Mouse (Mus musculus): ENCODE results near the gene Ablim1. TPM values are rescaled to one million over a fixed set of nuclear protein-coding genes. Genes with fewer than 3 reads are reported as not detected.

Ablim1 gene
- total RNA-seq, 2 experiments from 2014 or later, result 66.9 to 79.0 TPM

DNA sequence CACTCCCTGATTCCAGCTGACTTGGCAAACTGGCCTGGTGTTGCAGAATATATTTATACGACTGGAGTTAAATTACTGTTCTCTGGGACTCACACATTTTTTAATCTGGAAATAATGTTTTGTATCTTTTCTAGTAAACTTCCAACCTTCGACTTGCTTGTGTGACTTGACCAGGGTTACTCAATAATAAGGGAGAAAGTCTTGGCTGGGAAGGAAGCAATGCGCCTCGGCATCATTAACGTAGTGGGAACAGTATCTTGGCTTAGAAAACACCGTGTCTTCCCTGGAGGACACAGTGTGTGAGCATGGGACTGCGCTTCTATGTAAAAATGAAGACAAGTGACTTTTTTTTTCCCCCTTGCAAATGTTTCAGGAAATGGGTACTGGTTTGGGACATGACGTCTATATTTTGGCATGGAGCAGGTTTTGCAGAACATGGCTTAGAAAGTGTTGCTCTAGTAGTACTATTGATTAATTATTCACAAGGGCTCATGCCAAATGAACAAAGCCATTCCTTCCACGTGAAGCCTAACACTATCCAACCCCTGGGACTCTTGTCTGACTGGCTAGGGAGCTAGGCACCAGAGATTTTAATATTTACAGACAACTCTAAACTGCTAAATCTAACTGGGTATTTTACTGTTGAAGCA is 266.9 kb downstream of the Ablim1 start:
- no peak for DNase-seq (ENCODE audit: extremely low spot score in 1 of 2, low spot score in 1 of 2)

DNA sequence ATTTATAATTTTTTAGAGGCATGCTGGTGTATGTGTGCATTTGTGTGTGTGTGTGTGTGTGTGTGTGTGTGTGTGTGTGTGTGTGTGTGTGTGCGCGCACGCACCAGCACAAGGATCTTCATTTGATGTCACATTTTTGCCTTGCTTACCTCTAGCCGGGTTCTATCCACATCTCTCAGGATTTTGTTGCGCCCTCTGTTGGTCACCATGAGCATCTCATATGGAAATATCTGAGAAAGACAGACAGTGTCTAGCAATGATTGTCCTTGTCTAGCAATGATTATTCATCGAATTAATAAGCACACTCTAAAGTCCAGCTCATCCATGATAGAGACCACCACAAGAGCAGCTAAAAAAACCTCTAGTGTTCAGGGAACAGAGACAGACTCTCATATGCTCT is 275.5 kb downstream of the Ablim1 start:
- DNase-seq (ENCODE audit: extremely low spot score in 1 of 2, low spot score in 1 of 2), result peak in 1 of 2 experiments; percentile 32

DNA sequence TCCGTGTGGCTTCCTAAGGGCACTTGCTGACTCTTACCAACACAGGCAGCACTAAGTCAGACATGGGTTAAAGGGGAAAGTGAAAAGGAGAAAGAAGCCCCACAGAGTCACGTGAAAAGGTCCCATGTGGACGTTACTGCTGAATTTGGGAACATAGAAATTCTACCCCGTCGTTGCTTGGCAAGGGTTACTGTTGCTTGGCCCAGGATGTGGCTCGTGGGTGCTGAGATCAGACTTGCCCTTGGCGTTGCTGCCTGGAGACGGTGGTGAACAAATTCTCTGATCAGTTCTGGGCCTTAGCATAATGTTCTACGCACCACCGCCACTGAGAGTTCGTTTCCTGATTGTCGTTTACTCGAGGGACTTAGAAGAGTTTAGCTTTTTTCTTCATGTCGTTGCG is 277.9 kb downstream of the Ablim1 start:
- no peak for DNase-seq (ENCODE audit: extremely low spot score in 1 of 2, low spot score in 1 of 2)

DNA sequence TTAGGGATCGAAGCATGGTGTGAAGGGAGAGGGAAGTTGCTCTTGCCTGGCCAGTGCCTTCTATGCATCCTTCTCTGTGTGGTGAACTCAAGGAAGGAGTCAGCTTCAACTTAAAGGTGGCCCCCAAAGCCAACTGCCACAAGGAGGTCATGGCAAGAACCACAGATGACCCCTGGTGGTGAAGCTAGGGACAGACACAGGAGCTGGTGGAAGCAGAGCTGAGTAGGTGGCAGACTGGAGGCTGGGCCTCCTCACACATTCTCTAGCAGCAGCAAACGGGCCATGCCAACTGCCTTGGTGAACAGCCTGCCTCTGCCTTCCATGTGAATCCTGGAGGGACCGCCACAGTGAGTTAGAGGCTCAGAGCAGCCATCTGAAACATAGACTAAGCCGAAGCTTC is 283.1 kb downstream of the Ablim1 start:
- peak; percentile 22 to 54 for DNase-seq (ENCODE audit: extremely low spot score in 1 of 2, low spot score in 1 of 2)

DNA sequence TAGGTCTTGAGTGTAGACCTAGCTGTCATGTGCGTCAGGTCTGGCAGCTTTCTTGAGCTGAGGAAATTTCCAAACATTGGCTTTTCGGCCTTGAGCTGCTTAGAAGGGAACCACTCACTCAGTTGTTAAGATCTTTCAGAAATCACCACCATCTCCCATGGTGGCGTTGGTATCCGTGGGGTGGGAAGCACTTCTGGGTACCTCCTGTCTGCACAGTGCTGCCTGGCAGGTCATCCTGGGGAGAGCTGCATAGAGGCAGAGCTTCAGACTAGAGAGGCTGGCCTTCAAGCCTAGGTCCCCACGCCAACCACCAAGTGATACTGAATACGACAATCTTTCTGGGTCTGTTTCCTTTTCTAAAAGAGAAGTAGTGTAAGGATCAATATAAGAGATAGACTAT is 285.3 kb downstream of the Ablim1 start:
- DNase-seq (ENCODE audit: extremely low spot score in 1 of 2, low spot score in 1 of 2), result no peak

DNA sequence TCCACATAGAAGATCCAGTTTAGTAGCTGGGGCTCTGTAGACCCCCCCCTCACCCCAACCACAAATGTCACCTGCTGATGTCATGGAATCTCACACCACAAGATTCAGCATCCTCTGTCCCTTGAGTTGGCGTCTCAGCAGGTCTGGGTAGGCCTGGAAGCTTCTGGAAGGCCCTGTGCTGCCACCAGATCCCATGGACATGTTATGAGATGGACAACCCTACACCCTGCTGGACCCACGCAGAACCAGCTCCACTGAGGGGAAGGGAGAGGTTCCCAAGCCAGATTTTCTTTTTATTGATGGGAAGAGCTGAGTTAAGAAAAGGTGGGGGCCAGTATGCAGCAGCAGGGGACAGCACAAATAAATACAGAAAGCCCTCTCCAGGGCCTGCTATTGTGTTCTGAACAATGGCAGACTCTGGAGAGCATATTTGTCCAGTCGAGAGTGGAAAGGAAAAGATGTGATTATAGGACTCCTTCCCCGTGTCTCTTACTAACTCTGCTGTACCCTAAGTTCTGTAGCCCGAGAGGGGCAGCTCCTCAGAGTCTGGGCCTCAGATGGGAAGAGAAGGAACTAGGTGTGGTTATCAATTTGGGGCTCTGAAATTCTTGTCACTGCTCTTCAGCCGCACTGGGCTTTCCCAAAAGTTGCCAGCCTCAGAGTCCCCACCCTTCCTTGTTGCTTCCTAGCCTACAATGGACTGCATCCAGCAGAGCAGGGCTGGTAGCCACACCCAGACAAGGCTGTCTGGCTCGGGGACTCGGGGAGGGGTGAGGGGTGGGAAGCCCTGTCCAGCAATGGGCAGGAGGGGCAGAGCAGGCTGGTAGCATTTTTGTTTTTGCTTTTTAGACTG is 286.2 kb downstream of the Ablim1 start:
- no peak for DNase-seq (ENCODE audit: extremely low spot score in 1 of 2, low spot score in 1 of 2)

DNA sequence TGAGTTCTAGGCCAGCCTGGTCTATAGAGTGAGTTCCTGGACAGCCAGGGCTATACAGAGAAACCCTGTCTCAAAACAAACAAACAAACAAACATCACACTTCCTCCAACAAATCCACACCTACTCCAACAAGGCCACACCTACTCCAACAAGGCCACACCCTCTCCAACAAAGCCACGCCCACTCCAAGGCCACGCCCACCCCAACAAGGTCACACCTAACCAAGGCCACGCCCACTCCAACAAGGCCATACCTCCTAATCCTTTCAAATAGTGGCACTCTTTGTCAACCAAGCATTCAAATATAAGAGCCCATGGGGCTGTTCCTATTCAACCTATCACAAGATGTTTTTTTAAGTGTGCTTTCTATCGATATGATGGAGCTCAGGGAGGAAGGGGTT is 288.2 kb downstream of the Ablim1 start:
- DNase-seq (ENCODE audit: extremely low spot score in 1 of 2, low spot score in 1 of 2), result no peak

DNA sequence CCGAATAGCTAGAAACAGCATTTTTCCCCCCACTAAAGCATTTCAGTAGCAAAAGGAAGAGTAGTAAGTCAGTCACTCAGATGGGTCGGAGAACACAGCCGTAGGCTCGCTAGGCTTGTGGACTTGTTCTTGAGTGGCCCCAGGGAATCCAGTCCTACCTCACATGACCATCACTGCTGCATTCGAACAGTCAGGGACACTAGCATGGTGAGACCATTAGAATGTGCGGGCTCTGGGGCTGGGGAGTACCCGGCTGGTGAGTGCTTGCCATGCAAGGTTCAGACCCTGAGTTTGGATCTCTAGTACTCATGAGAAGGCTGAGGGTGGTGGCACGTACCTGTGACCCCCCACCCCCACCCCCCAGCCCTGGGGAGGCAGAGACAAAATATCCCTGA is 296.9 kb downstream of the Ablim1 start:
- DNase-seq (ENCODE audit: extremely low spot score in 1 of 2, low spot score in 1 of 2), result no peak

DNA sequence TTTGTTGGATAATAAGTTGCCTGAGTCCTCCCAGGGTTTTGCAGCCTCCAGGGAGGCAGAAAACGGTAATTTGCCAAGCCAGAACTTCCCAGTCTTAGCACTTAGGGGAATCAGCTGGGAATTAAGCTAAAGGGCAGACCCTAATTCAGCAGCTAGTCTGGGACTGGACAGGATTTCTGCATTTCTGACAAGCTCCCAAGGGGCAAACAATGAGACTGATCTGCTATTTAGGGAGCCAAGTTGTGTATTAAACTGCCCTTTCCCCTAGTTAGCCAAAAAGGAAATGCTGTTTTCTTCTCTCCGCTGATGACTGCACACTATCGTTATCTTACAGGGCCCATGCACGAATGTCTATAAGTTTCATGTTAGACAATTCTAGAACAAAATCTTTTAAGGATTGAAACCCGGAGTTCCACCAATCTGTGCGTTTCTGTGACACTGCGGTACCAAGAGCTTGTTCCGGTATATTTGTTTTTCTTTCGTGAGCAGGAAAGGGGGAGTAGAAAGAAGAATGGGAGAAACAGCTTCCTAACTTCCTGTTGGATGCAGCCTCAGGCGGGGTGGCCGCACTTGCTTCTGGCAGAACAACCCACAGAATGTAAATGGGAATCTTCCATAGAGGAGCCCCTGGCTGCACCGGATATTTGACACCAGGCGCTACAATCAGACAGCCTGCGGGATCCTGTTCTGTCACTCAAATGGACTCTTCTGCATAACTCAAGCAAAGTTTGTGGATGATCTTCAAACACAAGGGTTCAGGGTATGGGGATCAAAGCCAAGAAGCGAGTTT is 297.5 kb downstream of the Ablim1 start:
- DNase-seq (ENCODE audit: extremely low spot score in 1 of 2, low spot score in 1 of 2), result no peak

DNA sequence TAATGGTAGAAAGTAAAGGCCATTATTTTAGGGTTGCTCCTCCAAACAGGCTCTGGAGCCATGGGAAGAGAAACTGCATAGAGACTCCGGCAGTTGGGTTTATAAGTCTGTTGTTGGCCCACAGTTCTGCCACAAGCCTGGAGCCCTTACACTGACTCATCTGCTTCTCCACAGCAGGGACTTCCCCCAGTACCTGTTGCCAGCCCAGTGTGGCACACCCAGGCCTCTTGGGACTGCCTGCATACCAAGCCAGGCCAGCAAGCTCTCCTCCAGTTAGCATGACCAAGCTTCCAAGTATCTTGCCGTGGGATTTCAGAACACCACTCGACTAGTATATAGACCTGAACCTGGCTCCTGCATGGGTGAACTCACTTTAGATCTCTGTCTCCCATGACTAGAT is 299.9 kb downstream of the Ablim1 start:
- no peak for DNase-seq (ENCODE audit: extremely low spot score in 1 of 2, low spot score in 1 of 2)

DNA sequence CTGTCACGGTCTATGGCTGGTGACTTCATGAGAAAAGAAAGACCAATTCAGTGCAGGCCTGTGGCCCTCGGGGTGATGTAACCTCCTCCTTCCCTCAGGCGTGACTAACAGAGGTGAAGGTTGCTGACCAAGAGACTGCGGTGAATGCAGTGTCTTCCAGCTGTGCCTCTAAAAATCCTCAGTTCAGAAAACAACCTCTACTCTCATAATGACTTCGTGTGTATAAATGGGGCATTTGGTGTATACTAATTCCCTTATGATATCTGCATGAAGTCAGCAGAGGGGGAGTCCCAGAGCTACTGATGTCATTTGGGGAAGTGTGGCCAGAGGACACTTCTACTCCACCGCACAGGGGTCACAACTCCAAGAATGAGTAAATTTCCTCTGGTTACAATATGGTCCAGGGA is 301.4 kb downstream of the Ablim1 start:
- DNase-seq (ENCODE audit: extremely low spot score in 1 of 2, low spot score in 1 of 2), result no peak

DNA sequence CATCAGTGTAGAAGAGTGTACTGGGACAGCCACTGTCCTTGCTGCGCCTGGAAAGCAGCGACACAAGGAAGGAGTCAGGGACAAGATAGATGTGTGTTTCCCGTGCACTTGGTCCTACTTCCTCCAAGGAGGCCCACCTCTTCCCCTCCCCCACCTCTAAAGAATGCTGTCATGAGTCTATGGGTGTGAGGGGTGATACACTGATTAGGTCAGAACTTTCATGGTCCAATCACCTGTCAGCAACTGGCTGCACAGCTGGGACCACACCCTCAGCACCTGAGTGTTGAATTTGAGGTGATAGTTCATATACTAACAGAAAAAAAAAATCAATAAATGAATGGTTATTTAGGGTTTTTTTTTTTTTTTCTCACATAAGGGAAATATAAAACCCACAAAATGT is 302.7 kb downstream of the Ablim1 start:
- DNase-seq (ENCODE audit: extremely low spot score in 1 of 2, low spot score in 1 of 2), result no peak

DNA sequence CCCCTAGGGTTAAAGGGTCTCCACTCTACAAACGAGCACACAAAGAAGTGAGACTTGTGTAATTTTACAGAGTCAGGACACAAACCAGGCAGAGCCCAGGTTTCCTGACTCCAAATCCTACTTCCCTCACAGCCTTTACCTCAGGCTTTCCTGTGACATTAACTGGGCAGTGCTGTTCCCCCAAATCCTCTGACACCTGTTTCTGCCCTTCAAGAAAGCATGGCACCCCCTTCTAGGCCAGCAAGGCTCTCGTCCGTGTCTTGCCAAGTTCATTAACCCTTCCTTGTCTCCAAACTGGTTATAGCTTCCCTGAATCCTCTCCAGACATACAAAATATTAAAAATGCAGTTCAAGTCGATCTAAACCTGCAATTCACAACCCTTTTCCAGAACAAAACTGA is 304.7 kb downstream of the Ablim1 start:
- no peak for DNase-seq (ENCODE audit: extremely low spot score in 1 of 2, low spot score in 1 of 2)

DNA sequence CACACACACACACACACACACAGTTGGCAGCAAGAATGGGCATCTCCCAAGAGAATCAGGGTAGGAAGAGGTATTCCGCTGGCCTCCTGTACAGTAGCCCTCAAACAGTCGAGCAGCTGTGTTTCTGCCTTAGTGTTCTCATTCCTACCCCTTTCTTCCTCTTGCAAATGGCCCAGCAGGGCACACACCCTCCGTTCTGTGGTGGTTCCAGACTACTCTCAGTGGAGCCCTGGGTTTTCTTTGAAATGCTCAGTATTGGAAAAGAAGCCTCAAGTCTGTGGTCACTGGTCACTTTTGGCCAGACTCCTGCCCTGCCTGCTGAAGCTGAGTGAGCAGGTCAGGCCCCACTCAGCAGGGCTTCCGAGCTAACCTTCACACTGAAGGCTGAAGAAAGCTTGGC is 305.1 kb downstream of the Ablim1 start:
- no peak for DNase-seq (ENCODE audit: extremely low spot score in 1 of 2, low spot score in 1 of 2)

DNA sequence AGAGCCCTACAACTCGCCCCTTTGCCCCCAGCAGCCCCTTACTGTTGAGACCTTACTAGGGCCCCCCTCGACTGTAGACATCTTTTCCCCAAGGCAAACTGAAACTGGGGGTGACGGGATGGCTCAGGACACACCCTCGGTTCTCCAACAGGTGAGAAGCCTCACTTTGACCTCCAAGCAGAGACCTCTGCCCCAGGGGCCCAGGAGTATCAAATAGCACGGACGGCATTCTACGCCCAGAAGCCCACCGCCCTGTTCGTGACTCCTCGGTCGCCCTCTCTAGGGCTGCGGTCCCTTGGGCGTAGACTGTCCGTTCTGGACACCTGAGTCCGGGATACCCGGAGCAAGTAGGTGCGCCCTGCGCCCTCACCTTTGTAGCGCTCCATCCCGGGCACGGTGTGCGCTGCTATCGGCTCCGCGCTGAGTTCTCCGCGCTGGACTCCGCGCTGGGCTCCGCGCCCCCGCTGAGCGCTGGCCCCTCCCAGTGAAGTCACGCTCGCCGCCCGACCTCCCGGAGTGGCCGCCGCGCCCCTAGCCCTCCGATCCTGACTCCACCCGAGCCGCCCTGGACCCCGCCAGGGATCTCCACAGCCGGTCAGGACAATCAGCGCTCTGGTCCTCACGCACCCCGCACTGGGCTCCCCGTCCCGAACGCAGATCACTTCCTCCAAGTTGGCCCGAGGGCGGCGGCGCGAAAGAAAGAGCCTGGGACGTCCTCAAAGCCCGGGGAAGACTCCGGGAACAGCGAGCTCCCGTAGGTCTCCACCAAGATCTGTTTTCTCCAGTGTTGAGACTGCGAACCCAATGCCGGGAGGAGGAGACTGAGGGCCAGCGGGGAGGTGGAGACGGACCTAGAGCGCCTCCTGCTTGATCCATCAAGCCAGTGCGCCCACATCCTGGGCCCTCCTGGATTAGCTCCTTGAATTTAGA is 306.7 kb downstream of the Ablim1 start, which contains the start of gene Afap1l2:
TSS of gene Afap1l2 (minus strand) at position 448 of the 930 bp plus-strand sequence.
- peak; percentile 32 to 51 for DNase-seq (ENCODE audit: extremely low spot score in 1 of 2, low spot score in 1 of 2)

DNA sequence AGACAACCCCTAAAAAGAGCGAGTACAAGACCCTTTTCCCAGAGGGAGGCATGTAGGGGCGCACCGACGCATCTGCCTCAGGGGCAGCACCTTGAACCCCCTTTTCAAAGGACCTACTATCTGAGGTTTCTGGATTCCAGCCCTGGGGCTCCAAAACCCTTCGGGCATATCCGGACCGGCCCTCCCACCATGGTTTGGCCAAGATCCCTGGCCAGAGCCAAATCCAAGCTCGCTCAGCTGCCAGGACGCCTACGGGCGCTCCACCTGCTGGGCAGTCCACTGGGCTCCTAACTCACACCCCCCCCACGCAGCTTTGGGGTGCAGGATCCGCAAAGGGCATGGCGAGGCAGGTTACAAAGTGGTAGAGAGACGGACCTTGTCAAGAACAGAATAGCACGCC is 307.4 kb downstream of the Ablim1 start:
- peak in 1 of 2 experiments; percentile 31 for DNase-seq (ENCODE audit: extremely low spot score in 1 of 2, low spot score in 1 of 2)

DNA sequence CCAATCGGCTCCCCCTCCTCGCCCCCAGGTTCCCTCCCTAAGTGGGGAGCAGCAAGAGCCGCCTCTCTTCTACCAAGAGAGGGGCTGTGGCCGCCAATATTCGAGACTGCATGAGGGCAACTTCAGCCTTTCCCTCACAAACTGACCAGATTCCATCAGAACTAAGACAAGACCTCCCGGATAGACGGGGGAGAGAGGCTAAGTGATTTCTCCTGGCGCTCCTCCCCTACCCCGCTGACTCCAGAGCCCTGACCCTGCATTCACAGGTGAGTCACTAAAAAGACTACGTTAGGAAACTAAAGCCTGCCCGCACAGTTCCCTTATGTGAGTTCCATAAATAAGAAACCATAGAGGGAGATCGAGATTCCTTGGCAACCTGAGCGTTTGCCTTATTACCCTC is 307.9 kb downstream of the Ablim1 start:
- no peak for DNase-seq (ENCODE audit: extremely low spot score in 1 of 2, low spot score in 1 of 2)

DNA sequence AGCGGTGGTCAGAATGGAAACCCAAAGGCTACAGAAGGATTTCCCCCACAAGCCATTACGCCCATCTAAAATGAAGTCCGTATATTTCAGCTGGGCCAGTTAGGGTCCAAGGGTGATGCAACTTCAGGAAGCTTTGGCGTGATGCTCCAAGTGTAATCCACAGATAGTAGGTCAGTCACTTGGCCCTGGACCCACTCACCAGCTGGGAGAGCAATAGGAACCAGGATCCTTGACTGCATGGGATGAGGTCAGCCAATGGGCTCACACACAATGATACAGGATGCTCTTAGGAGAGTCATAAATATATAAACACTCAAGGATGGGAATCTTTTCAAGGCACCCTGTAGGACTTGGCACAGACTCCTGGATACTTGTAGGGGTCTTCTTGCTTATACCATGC is 309.7 kb downstream of the Ablim1 start:
- no peak for DNase-seq (ENCODE audit: extremely low spot score in 1 of 2, low spot score in 1 of 2)

DNA sequence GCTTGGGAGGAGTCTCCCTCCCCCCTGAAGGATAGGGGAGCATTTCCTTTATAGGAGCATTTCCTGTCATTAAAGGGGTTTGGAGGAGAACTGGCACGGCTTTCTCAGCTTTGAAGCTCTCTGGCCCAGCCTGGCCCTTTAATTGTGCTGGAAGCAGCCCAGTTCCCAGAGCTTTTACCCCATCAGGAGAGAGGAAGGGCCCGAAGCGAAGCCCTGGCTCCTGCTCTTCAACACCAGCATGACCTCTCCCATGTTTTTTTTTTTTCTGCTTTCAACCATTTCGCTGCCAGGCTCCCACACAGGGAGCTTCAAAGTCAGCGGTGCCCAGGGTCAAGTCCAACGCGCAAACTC is 311.3 kb downstream of the Ablim1 start:
- DNase-seq (ENCODE audit: extremely low spot score in 1 of 2, low spot score in 1 of 2), result no peak

All from layer of hippocampus, postnatal 25 days (tissue).